ENCODE assay signal across 14 mouse cellular contexts in the genomic region with DNA sequence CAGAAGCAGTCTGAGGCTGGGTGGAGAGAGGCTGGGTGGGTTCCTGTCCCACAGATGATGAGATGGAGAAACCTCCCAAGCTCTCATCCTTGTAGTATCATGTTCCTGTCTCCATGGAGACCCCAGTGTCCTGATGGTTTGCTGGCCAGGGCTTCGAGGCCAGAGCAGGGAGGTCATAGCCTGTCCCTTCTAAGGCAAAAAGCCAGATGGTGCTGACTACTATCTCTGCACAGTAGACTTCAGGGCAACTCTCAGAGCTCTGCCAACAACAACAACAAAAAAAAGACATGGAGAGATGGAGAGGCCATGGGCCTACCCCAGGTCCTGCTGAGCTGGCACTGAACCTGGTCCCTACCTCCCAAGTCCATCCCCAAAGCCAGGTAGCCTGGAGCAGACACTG.
A peak's percentile ranks its signal among the peaks of the same experiment; 100 is the strongest.
DNase-seq lines count a peak whose midpoint lies in the region; ATAC-seq and TF ChIP-seq lines count a peak whose summit lies in the region.
"Had no signal": no experiment of that assay in that cellular context is flagged by ENCODE, and none has a peak within 500 bp of the region (broad histone marks: within the 10 kb centered on the region; RNA-seq: fewer than 3 reads in every experiment).

No protein-coding gene starts in this region.

- H3K4me2 ChIP-seq in heart, embryonic 16.5 days (ENCODE audit: low read depth, low read length) = no peak overlapping the region
- no peak overlapping the region for H3K4me2 ChIP-seq in hindbrain, embryonic 13.5 days
- H3K4me2 ChIP-seq: midbrain, embryonic 11.5 days had no signal

- no peak for TF ChIP-seq CTCF in spleen, adult 2 months (IDR thresholded peaks at IDR 0.05; ENCODE audit: extremely low read depth, insufficient read depth, insufficient read length, insufficient replicate concordance)
- no peak for TF ChIP-seq CTCF in small intestine, adult 2 months (IDR thresholded peaks at IDR 0.05; ENCODE audit: extremely low read depth, insufficient read length, insufficient replicate concordance, low read depth, low read length)

- WGBS in heart, embryonic 16.5 days = 35% methylated on average over 1 of the region's 1 CpGs
- WGBS in spleen, adult 2 months = 30% methylated on average over 1 of the region's 1 CpGs
- WGBS in embryonic facial prominence, embryonic 10.5 days = 30% methylated on average over 1 of the region's 1 CpGs
- 72% methylated on average over 1 of the region's 1 CpGs for WGBS in small intestine, adult 2 months
- 33% methylated on average over 1 of the region's 1 CpGs for WGBS in hindbrain, embryonic 13.5 days

- no peak for DNase-seq in heart, adult 18-20 months
- DNase-seq in spleen, adult 2 months (ENCODE audit: low read depth in 1 of 2, low spot score in 2 of 2) = no peak
- no peak for DNase-seq in spleen, adult 18-20 months
- DNase-seq in embryonic facial prominence, embryonic 10.5 days (ENCODE audit: low spot score) = no peak
- no peak for DNase-seq in right cerebral cortex, postnatal 4 days
- DNase-seq: cerebellum, adult 8-10 months; embryo, embryonic 11 days; heart, postnatal 10 days; lung, adult 2 months; retina, postnatal 1 day had no signal

- no peaks in the 10 kb centered on the region for H3K36me3 ChIP-seq in heart, embryonic 16.5 days (ENCODE audit: control insufficient read depth, insufficient read depth)
- H3K36me3 ChIP-seq in spleen, adult 2 months (ENCODE audit: control insufficient read depth, insufficient read depth, low read length) = no peaks in the 10 kb centered on the region
- H3K36me3 ChIP-seq in embryonic facial prominence, embryonic 10.5 days (replicated peaks) = no peaks in the 10 kb centered on the region
- H3K36me3 ChIP-seq in small intestine, adult 2 months (ENCODE audit: control insufficient read depth, insufficient read depth, low read length) = no peaks in the 10 kb centered on the region
- no peaks in the 10 kb centered on the region for H3K36me3 ChIP-seq in hindbrain, embryonic 13.5 days

- peaks cover 18% of the 10 kb centered on the region for H3K4me1 ChIP-seq in heart, embryonic 16.5 days (ENCODE audit: control insufficient read depth, insufficient read depth, low read length)
- H3K4me1 ChIP-seq in spleen, adult 2 months (ENCODE audit: control insufficient read depth, insufficient read depth, insufficient read length) = peaks cover 63% of the 10 kb centered on the region
- peaks cover 49% of the 10 kb centered on the region for H3K4me1 ChIP-seq in embryonic facial prominence, embryonic 10.5 days
- H3K4me1 ChIP-seq in small intestine, adult 2 months (ENCODE audit: control insufficient read depth, insufficient read depth, insufficient read length, low read length) = peaks cover 30% of the 10 kb centered on the region
- H3K4me1 ChIP-seq in hindbrain, embryonic 13.5 days (replicated peaks) = peaks cover 9% of the 10 kb centered on the region; the same call in 1 of the 2 replicates

- H3K9me3 ChIP-seq in heart, embryonic 16.5 days (replicated peaks; ENCODE audit: control insufficient read depth, low read length) = no peaks in the 10 kb centered on the region
- H3K9me3 ChIP-seq in embryonic facial prominence, embryonic 10.5 days = no peaks in the 10 kb centered on the region
- H3K9me3 ChIP-seq in hindbrain, embryonic 13.5 days = no peaks in the 10 kb centered on the region

- H3K27ac ChIP-seq in heart, embryonic 16.5 days (ENCODE audit: low read length) = peak overlapping the region; percentile 70
- peak overlapping the region; percentile 97 for H3K27ac ChIP-seq in spleen, adult 2 months (ENCODE audit: insufficient read depth, low read length)
- peak overlapping the region; percentile 57; the same call in 1 of the 2 replicates for H3K27ac ChIP-seq in embryonic facial prominence, embryonic 10.5 days (replicated peaks)
- H3K27ac ChIP-seq in small intestine, adult 2 months (ENCODE audit: insufficient read depth, low read depth, low read length) = peak overlapping the region; percentile 64
- no peak overlapping the region for H3K27ac ChIP-seq in hindbrain, embryonic 13.5 days

- ATAC-seq in heart, embryonic 16.5 days (replicated peaks; ENCODE audit: extremely low read depth, insufficient read depth, low FRiP score) = no peak
- no peak for ATAC-seq in hindbrain, embryonic 13.5 days (ENCODE audit: low FRiP score)

- no peak overlapping the region for H3K4me3 ChIP-seq in heart, embryonic 16.5 days (ENCODE audit: low read length)
- H3K4me3 ChIP-seq in spleen, adult 2 months (ENCODE audit: extremely low read depth, insufficient read depth, insufficient read length) = peak overlapping the region; percentile 4; the same call in 1 of the 2 replicates
- no peak overlapping the region for H3K4me3 ChIP-seq in embryonic facial prominence, embryonic 10.5 days
- no peak overlapping the region for H3K4me3 ChIP-seq in small intestine, adult 2 months (ENCODE audit: low read depth, low read length)
- no peak overlapping the region for H3K4me3 ChIP-seq in hindbrain, embryonic 13.5 days

- H3K9ac ChIP-seq in heart, embryonic 16.5 days (ENCODE audit: low read length) = no peak overlapping the region; the same call in 1 of the 2 replicates
- no peak overlapping the region for H3K9ac ChIP-seq in hindbrain, embryonic 13.5 days

- TF ChIP-seq POLR2A in spleen, adult 2 months (IDR thresholded peaks at IDR 0.05; ENCODE audit: low read depth, low read length) = no peak
- TF ChIP-seq POLR2A in small intestine, adult 2 months (IDR thresholded peaks at IDR 0.05; ENCODE audit: low read depth, low read length) = no peak

- no peaks in the 10 kb centered on the region for H3K27me3 ChIP-seq in heart, embryonic 16.5 days (ENCODE audit: control insufficient read depth, insufficient read depth, low read length)
- no peaks in the 10 kb centered on the region for H3K27me3 ChIP-seq in spleen, adult 2 months (ENCODE audit: control insufficient read depth, insufficient read depth, low read length)
- peaks cover 7% of the 10 kb centered on the region for H3K27me3 ChIP-seq in embryonic facial prominence, embryonic 10.5 days (replicated peaks; ENCODE audit: low read depth, poor library complexity, severe bottlenecking)
- no peaks in the 10 kb centered on the region for H3K27me3 ChIP-seq in small intestine, adult 2 months (ENCODE audit: control insufficient read depth, insufficient read depth, low read length)
- 0 out of 2 replicates have a peak, but pooled peaks cover 3% of the 10 kb centered on the region for H3K27me3 ChIP-seq in hindbrain, embryonic 13.5 days
